Mouse (Mus musculus) E14TG2a.4 (cell line): Measurements from ENCODE around the gene Gtpbp2.

Experiments used
- H3K27me3 ChIP-seq: 2 replicates; pipeline ENCODE4 v1.6.1; 2014; ENCODE audit warnings: low read length, control low read depth; ENCODE audit not compliant: insufficient read depth
- H3K36me3 ChIP-seq: 2 replicates; pipeline ENCODE4 v1.6.1; 2014; ENCODE audit warnings: low read length, control low read depth; ENCODE audit not compliant: insufficient read depth
- H3K4me1 ChIP-seq: replicated peaks from 2 replicates; pipeline ENCODE4 v1.6.1; 2014; ENCODE audit warnings: low read depth, low read length, control low read depth
- H3K4me3 ChIP-seq: replicated peaks from 2 replicates; pipeline ENCODE4 v1.5.1; 2014; ENCODE audit warnings: mild to moderate bottlenecking, low read length
- H3K9me3 ChIP-seq: 2 replicates; pipeline ENCODE4 v1.6.1; 2014; ENCODE audit warnings: low read length, control low read depth
- CTCF ChIP-seq: conservative IDR thresholded peaks from 2 replicates; pipeline ENCODE4 v1.5.1; 2014; ENCODE audit warnings: low read length
- NANOG ChIP-seq: IDR thresholded peaks from 2 replicates; pipeline ENCODE4 v1.6.1; 2014; ENCODE audit warnings: borderline replicate concordance, low read length, mixed read lengths
- POU5F1 ChIP-seq: IDR thresholded peaks from 2 replicates; pipeline ENCODE4 v1.6.1; 2014; ENCODE audit warnings: low read length, borderline replicate concordance

Gene Gtpbp2

DNA sequence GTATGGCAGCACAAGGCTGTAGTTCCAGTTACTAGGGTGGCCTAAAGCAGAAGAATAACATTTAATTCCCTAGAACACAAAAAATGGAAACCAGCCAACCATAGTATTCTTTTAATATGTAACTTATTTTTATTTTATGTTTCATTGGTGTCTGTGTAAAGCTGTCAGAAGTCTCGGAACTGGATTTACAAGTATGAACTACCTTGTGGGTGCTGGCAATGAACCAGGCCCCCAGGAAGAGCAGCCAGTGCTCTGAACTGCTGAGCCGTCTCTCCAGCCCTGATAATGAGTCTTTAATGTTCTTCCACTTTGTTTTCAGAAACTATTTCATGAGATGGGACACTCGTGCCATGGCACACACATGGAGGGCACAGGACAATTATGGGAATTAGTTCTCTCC is 49.7 kb downstream of the Gtpbp2 start:
- Histone ChIP-seq H3K36me3 (peaks cover 90% of the 10 kb centered on the region), H3K27me3 (no peaks in the 10 kb centered on the region), H3K4me3 (no peak overlapping the region), H3K4me1 (peaks cover 7% of the 10 kb centered on the region; the same call in 1 of the 2 replicates), H3K9me3 (no peaks in the 10 kb centered on the region)
- TF ChIP-seq CTCF = no peak
- TF ChIP-seq POU5F1 = no peak
- TF ChIP-seq NANOG = no peak
